Mouse (Mus musculus) embryonic fibroblast, embryonic 13.5 days (primary cell): Measurements from ENCODE around the gene Calhm4. TPM values are rescaled to one million over a fixed set of nuclear protein-coding genes. Genes with fewer than 3 reads are reported as not detected.
"Not testable (repeated sequence)": the region's sequence is repeated elsewhere in the genome, so short reads cannot be mapped to it uniquely, and the experiment has no call there.

Experiments used
- H3K27ac ChIP-seq: 2 replicates; pipeline ENCODE4 v1.5.1; 2012; ENCODE audit warnings: low read length, control low read depth, inconsistent platforms; ENCODE audit not compliant: insufficient read depth
- H3K4me1 ChIP-seq: 2 replicates; pipeline ENCODE4 v1.6.1; 2011; ENCODE audit warnings: low read length; ENCODE audit not compliant: control insufficient read depth, insufficient read depth
- H3K4me3 ChIP-seq: 2 replicates; pipeline ENCODE4 v1.5.1; 2011; ENCODE audit warnings: mild to moderate bottlenecking, control low read depth, low read length; ENCODE audit not compliant: insufficient read depth
- CTCF ChIP-seq: IDR thresholded peaks from 2 replicates; pipeline ENCODE4 v1.5.1; 2011; ENCODE audit warnings: mild to moderate bottlenecking, control low read depth, low read length, moderate library complexity, borderline replicate concordance; ENCODE audit not compliant: insufficient read depth
- POLR2A ChIP-seq: IDR thresholded peaks from 2 replicates; pipeline ENCODE4 v1.6.1; 2011; ENCODE audit warnings: low read depth, mild to moderate bottlenecking, control low read depth, low read length, moderate library complexity
- polyA plus RNA-seq: library from polyadenylated mRNA; stranded (reverse); fragments of >200 nt; gene quantifications from 2 replicates; pipeline ENCODE4 v1.2.4, GENCODE M21; 2011; ENCODE audit warnings: low read depth; ENCODE audit not compliant: missing spikeins, insufficient read length

Gene Calhm4
- polyA plus RNA-seq, 1 experiment = 0.14 TPM

GRCm38 (mm10) chr10:34012581-34012980, 31.5 kb downstream of the Calhm4 start:
- Histone ChIP-seq H3K4me3 (no peak overlapping the region), H3K4me1 (peaks cover 8% of the 10 kb centered on the region), H3K27ac (no peak overlapping the region)
- no peak for TF ChIP-seq CTCF
- TF ChIP-seq POLR2A = no peak

DNA sequence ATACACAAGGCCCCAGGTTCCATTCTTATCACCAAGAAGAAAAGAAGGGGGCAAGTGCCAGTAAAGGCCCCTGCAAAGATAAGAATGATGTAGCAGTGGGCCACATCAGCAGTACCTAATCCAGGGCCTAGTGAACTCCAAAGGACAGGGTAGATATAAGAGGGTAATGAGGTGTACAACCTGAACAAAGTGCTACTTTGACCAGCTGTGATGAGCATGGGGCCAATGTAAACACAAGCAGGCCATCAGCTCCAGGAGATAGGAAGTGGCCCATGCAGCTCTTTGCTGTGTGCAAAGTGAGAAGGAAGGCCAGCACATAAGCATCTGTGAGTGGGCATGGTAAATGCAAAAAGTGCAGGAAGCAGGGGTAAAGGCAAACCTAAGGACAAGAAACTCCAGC, 45.7 kb downstream of the Calhm4 start:
- Histone ChIP-seq H3K4me3 (no peak overlapping the region), H3K4me1 (peaks cover 3% of the 10 kb centered on the region; the same call in 1 of the 2 replicates), H3K27ac (no peak overlapping the region)
- no peak for TF ChIP-seq POLR2A
- no peak for TF ChIP-seq CTCF

DNA sequence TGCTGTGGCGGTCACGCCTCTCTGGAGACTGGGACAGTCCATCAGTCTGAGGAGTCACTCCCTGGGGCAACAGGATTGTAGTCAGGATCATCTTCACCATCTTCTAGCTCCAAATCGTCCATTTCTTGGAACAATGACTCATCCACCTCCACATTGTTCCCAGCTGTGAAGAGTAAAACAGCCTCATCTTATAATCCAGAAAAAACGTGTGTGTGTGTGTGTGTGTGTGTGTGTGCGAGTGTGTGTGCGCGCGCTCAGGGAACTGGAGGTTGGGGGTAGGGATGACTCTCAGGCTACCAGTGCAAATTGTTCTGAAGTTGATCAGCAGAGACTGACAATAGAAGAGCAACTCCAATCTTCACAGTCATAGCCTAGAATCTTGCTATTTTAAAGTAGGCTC, 47.4 kb downstream of the Calhm4 start:
- not testable (repeated sequence) for H3K27ac ChIP-seq, H3K4me1 ChIP-seq, H3K4me3 ChIP-seq

Other genes starting within 250 kb of the Calhm4 start
- gene Sult3a1, start 186.6 kb downstream of the Calhm4 start, polyA plus RNA-seq = not detected in 2 replicates
- gene Rsph4a, start 139.2 kb downstream of the Calhm4 start, polyA plus RNA-seq = not detected in 2 replicates
- 17.6 and 19.6 TPM in 2 replicates for gene Zup1, start 93.0 kb downstream of the Calhm4 start, polyA plus RNA-seq
- gene Rwdd1, start 24.7 kb downstream of the Calhm4 start, polyA plus RNA-seq = 72.0 and 98.0 TPM in 2 replicates
- not detected in 2 replicates for gene Trappc3l, start 6.7 kb downstream of the Calhm4 start, polyA plus RNA-seq
- 2.0 and 2.7 TPM in 2 replicates for gene Calhm5, start 52.2 kb upstream of the Calhm4 start, polyA plus RNA-seq
- not detected in 2 replicates for gene Calhm6, start 83.7 kb upstream of the Calhm4 start, polyA plus RNA-seq
- gene Dse, start 163.4 kb upstream of the Calhm4 start, polyA plus RNA-seq = 77.3 and 81.1 TPM in 2 replicates
- gene Tspyl1, start 237.9 kb upstream of the Calhm4 start, polyA plus RNA-seq = 51.5 and 62.7 TPM in 2 replicates